Mouse (Mus musculus) embryonic facial prominence, embryonic 13.5 days (tissue): ENCODE data around the gene Tyro3. TPM values are rescaled to one million over a fixed set of nuclear protein-coding genes. Genes with fewer than 3 reads are reported as not detected.

Experiments used
- ATAC-seq: fragments of 200-750 bp; cut with Nextera tagmentation; 2 replicates; pipeline ENCODE4 v1.8.0; 2017; ENCODE audit warnings: low read depth; ENCODE audit not compliant: insufficient number of reproducible peaks, insufficient read depth, low FRiP score, low TSS enrichment
- H3K27ac ChIP-seq: fragments of 300-500 bp; sonication (generic); 2 replicates; pipeline ENCODE4 v1.5.1; 2015; ENCODE audit warnings: moderate library complexity, mild to moderate bottlenecking, inconsistent platforms
- H3K27me3 ChIP-seq: fragments of 300-500 bp; sonication (generic); 2 replicates; pipeline ENCODE4 v1.6.1; 2015; ENCODE audit warnings: mild to moderate bottlenecking, inconsistent platforms
- H3K36me3 ChIP-seq: fragments of 300-500 bp; sonication (generic); 2 replicates; pipeline ENCODE4 v1.6.1; 2015; ENCODE audit warnings: mild to moderate bottlenecking, inconsistent platforms
- H3K4me1 ChIP-seq: fragments of 300-500 bp; sonication (generic); 2 replicates; pipeline ENCODE4 v1.6.1; 2015; ENCODE audit warnings: inconsistent platforms
- H3K4me2 ChIP-seq: fragments of 300-500 bp; sonication (generic); 2 replicates; pipeline ENCODE4 v1.6.1; 2015; ENCODE audit warnings: moderate library complexity, mild to moderate bottlenecking, inconsistent platforms
- H3K4me3 ChIP-seq: fragments of 300-500 bp; sonication (generic); 2 replicates; pipeline ENCODE4 v1.5.1; 2015; ENCODE audit warnings: mild to moderate bottlenecking, inconsistent platforms
- H3K9ac ChIP-seq: fragments of 300-500 bp; sonication (generic); 2 replicates; pipeline ENCODE4 v1.6.1; 2015; ENCODE audit warnings: mild to moderate bottlenecking, inconsistent platforms
- H3K9me3 ChIP-seq: fragments of 300-500 bp; sonication (generic); 2 replicates; pipeline ENCODE4 v1.6.1; 2016; ENCODE audit warnings: inconsistent platforms
- WGBS: fragments of 180-500 bp; shearing (Covaris S2); methylation state at CpG from one replicate; pipeline ENCODE4 v1.1.7; 2015; ENCODE audit warnings: mixed read lengths; 5-methylcytosine and 5-hydroxymethylcytosine counted together
- polyA plus RNA-seq: library from polyadenylated mRNA; unstranded; fragments of >200 nt; fragmentation: Nextera tagmentation; extraction: Ambion mirVana; gene quantifications from 2 replicates; pipeline ENCODE4 v1.2.1, GENCODE M21; 2015

Gene Tyro3
- polyA plus RNA-seq, 1 experiment from 2014 or later, result 28.5 TPM

DNA sequence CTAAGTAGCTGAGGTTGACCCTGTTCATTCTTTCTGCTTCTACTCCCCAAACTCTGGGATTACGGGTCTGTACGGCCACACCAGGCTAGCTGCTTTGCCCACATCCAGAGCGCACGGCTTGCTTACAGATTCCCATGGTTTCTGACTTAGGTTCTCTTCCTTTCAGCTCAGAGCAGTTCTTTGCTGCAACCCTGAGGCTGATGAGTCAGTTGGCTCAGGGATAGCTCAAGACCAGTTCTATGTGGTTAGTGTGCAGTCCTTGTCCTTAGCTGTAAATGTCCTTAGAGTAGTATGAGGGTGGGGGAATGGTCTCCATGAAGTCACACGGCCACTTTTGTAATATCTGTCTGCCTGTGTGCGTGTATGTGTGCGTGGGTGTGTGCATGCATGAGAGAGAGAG lies 40.1 kb downstream of the Tyro3 start:
- Histone ChIP-seq H3K27ac (no peak overlapping the region), H3K4me2 (no peak overlapping the region), H3K36me3 (no peaks in the 10 kb centered on the region), H3K4me3 (no peak overlapping the region), H3K4me1 (no peaks in the 10 kb centered on the region), H3K9me3 (no peaks in the 10 kb centered on the region), H3K9ac (no peak overlapping the region), H3K27me3 (peaks cover 4% of the 10 kb centered on the region; the same call in 1 of the 2 replicates)
- WGBS, result 89% methylated on average over 7 of the region's 7 CpGs
- ATAC-seq, result no peak

DNA sequence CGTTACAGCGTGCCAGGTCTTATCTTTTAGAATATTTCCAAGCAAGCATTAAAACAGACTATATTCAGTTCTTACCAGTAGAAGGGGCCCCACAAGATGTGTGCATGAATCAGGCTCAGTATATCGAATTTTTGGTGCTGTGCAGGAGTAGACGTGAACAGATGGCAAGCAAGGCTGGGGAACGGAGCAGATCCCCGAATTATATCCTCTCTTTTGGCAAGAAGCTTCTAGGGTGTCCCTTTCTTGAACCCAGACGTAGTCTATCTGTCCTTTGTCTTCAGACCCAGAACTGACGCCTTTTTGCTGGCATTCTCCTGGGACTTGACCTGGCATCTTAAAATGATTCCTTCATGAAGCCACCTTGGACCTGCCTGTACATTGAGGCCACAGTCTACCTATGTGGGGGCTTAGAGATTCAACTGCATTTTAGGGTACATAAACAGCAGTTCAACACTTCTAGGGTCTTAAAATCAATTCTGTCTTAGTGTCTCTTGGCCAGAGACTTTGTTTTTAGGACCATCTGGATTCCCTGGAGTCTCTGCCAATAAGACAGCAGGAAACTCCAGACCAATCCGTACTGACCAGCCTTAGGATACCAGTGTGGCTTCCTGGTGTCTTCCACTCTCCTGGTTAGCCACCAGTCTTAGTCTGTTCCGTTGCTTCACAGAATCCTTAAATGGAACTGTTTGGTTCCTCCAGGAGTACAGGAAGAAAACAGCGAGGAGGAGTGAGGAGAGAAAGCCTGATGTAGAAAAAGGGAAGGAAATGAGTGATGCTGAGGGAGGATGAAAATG lies 41.0 kb downstream of the Tyro3 start:
- ATAC-seq, result no peak
- WGBS, result 81% methylated on average over 11 of the region's 11 CpGs

DNA sequence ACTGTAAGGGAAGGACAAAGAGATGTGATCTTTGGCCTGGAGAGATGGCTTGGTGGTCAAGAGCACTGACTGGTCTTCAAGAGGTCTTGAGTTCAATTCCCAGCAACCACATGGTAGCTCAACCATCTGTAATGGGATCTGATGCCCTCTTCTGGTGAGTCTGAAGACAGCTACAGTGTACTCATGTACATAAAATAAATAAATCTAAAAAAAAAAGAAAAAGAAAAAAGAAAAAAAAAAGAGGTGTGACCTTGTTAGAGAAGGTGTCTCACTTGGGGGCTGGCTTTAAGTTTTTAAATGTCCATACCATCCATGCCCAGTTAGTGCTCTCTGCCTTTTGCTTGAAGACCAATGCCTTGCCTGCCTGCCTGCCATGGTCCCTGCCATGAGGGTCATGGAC lies 42.5 kb downstream of the Tyro3 start:
- peaks cover 4% of the 10 kb centered on the region; the same call in 1 of the 2 replicates for H3K27me3 ChIP-seq
- no peaks in the 10 kb centered on the region for H3K9me3 ChIP-seq
- no peaks in the 10 kb centered on the region for H3K4me1 ChIP-seq
- H3K4me3 ChIP-seq, result no peak overlapping the region
- no peak overlapping the region for H3K9ac ChIP-seq
- H3K36me3 ChIP-seq, result no peaks in the 10 kb centered on the region
- no peak overlapping the region for H3K4me2 ChIP-seq
- ATAC-seq, result no peak
- H3K27ac ChIP-seq, result no peak overlapping the region

More for the DNA sequence above, 41.0 kb downstream of the Tyro3 start:
- Histone ChIP-seq H3K4me3 (no peak overlapping the region), H3K36me3 (no peaks in the 10 kb centered on the region), H3K9ac (no peak overlapping the region), H3K27ac (no peak overlapping the region), H3K4me2 (no peak overlapping the region), H3K9me3 (no peaks in the 10 kb centered on the region), H3K4me1 (no peaks in the 10 kb centered on the region), H3K27me3 (peaks cover 4% of the 10 kb centered on the region; the same call in 1 of the 2 replicates)

DNA sequence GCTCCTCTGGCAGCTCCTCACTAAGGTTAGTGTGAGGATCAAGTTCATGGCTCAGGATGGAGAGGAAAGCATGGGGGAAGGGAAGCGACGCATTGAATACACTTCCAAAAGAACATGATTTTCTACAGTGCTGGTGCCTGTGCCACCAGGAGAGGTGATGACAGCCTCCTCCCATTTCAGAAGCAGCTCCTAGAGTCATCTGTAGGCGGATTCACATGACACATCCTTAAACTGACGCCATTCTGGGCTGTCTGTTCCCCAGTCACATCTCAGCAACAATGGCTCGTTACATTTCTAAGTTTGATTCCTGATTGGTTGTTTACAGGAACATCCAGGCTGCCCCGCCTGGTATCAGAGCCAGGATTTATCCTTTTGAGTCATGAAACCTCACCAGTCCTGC lies 44.5 kb downstream of the Tyro3 start:
- H3K36me3 ChIP-seq, result no peaks in the 10 kb centered on the region
- H3K27ac ChIP-seq, result no peak overlapping the region
- ATAC-seq, result no peak
- no peaks in the 10 kb centered on the region for H3K4me1 ChIP-seq
- no peak overlapping the region for H3K4me2 ChIP-seq
- 67% methylated on average over 6 of the region's 6 CpGs for WGBS
- H3K9me3 ChIP-seq, result no peaks in the 10 kb centered on the region
- no peak overlapping the region for H3K9ac ChIP-seq
- peaks cover 4% of the 10 kb centered on the region; the same call in 1 of the 2 replicates for H3K27me3 ChIP-seq
- H3K4me3 ChIP-seq, result no peak overlapping the region

DNA sequence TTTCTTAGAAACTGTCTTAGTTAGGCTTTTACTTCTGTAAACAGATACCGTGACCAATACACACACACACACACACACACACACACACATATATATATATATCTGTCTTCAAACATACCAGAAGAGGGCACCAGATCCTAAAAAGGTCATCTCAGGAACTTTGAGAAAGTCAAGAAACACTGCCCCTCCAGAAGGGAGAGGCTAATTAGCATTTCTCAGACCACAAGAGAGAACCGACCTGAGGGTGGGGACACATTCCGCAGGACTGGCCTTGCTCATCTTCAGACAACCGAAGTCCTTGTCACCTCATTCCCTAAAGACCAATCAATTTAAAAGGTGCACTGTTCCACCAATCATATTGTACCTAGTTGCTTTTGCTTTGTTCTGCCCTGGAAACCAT lies 46.0 kb downstream of the Tyro3 start:
- no peaks in the 10 kb centered on the region for H3K36me3 ChIP-seq
- WGBS, result 86% methylated on average over 4 of the region's 4 CpGs
- ATAC-seq, result no peak

DNA sequence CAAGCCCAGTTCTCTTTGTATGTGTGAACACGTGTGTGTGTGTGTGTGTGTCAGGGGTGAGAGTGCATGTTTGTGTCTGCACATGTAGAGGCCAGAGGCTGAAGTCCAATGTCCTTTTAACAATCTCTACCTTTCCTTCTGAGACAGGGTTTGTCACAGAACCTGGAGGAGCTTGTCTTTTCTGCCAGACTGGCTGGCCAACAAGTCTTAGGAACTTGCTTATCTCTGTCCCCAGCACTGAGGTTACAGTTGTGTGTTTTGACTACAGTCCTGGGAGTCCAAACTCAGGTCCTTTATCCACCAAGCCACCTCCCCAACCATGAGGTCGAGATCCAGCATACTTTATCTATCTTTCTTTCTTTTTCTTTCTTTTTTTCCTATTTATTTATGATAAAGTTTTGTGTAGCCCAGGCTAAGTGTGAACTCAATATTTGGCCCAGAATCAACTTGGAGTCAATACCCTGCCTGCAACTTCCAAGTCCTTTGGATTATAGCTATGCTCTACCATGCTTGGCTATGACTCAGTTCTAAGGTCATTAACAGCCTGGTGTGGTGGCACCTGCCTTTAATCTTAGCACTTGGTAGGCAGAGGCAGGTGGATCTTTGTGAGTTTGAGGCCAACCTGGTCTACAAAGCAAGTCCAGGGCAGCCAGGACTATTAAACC lies 48.5 kb downstream of the Tyro3 start:
- Histone ChIP-seq H3K4me1 (no peaks in the 10 kb centered on the region), H3K9me3 (no peaks in the 10 kb centered on the region), H3K36me3 (no peaks in the 10 kb centered on the region), H3K27ac (no peak overlapping the region), H3K27me3 (no peaks in the 10 kb centered on the region), H3K4me3 (no peak overlapping the region), H3K4me2 (no peak overlapping the region), H3K9ac (no peak overlapping the region)
- 81% methylated on average over 2 of the region's 2 CpGs for WGBS
- ATAC-seq, result no peak

More for the DNA sequence above, 46.0 kb downstream of the Tyro3 start:
- Histone ChIP-seq H3K27me3 (peaks cover 3% of the 10 kb centered on the region; the same call in 1 of the 2 replicates), H3K4me2 (no peak overlapping the region), H3K4me1 (no peaks in the 10 kb centered on the region), H3K9ac (no peak overlapping the region), H3K27ac (no peak overlapping the region), H3K4me3 (no peak overlapping the region), H3K9me3 (no peaks in the 10 kb centered on the region)

DNA sequence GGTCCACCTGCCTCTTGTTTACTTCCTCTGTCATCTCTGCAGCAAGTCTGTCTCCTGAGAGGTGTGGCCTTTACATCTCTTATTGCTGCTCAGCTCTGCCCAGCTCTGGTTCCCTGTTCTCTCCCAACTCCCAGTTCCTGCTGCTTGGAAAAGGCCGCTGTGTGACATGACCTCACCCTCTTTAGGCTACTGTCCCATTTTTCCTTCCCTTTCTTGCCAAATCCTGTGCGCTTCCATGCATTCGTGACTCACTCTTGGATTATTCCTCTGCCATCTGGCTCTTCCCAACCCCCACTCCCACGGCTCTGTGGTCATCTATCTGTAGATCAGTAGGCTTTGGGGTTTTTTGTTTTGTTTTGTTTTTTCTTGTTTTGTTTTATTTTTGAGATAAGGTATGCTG lies 49.4 kb downstream of the Tyro3 start:
- H3K9ac ChIP-seq, result no peak overlapping the region
- H3K27ac ChIP-seq, result no peak overlapping the region
- no peak overlapping the region for H3K4me2 ChIP-seq
- no peak for ATAC-seq
- H3K4me1 ChIP-seq, result no peaks in the 10 kb centered on the region
- no peaks in the 10 kb centered on the region for H3K9me3 ChIP-seq
- H3K27me3 ChIP-seq, result no peaks in the 10 kb centered on the region
- H3K4me3 ChIP-seq, result no peak overlapping the region
- H3K36me3 ChIP-seq, result no peaks in the 10 kb centered on the region
- WGBS, result 80% methylated on average over 4 of the region's 4 CpGs

DNA sequence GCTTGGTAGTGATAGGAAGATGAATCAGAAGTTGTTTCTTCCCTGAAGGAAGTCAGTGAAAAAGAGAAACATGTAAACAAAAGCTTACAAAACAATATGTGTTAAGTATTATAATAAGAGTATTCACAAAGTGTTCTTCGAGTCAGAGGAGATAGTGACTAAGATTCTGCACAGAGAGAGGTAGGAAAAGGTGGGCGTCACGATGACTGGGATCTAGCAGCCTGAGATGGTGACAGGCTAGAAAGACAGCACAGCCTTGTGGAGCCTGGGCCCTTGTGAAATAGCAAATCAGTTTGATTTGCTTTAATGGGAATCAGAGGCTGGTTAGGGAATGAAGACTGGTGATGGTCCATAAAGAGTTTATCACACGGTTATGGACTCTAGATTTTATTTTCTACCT lies 56.3 kb downstream of the Tyro3 start:
- 85% methylated on average over 4 of the region's 4 CpGs for WGBS

DNA sequence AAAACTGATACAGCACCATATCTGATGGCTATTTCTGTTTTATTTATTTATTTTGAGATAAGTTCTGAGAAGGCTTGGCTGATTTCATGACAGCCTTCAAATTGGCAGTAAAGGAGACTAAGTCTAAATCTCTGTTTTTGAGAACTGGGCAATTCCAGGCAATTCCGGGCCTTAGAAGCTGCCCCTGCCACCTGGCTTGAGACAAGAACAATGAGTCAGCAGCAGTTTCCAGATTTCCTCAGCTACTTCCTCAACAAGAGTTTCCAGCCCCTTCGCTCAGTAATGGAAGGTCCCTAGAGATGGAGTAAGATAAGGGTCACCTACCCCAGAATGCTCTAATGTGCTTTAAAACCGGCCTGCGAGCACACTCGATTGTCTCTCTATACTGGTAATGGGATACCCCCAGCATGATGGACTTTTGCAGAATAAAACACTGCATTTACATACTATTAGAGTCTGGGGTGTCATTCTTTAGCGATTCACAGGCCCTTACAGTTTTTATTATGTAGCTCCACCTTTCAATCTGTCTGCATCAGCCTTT lies 57.8 kb downstream of the Tyro3 start:
- H3K4me2 ChIP-seq, result no peak overlapping the region
- no peaks in the 10 kb centered on the region for H3K9me3 ChIP-seq
- no peak overlapping the region for H3K4me3 ChIP-seq
- no peak overlapping the region for H3K9ac ChIP-seq
- no peaks in the 10 kb centered on the region for H3K27me3 ChIP-seq
- WGBS, result 58% methylated on average over 6 of the region's 6 CpGs
- no peaks in the 10 kb centered on the region for H3K36me3 ChIP-seq
- no peaks in the 10 kb centered on the region for H3K4me1 ChIP-seq
- ATAC-seq, result no peak
- H3K27ac ChIP-seq, result no peak overlapping the region

More for the DNA sequence above, 56.3 kb downstream of the Tyro3 start:
- H3K9ac ChIP-seq, result no peak overlapping the region
- no peak overlapping the region for H3K27ac ChIP-seq
- no peaks in the 10 kb centered on the region for H3K27me3 ChIP-seq
- no peaks in the 10 kb centered on the region for H3K36me3 ChIP-seq
- no peaks in the 10 kb centered on the region for H3K4me1 ChIP-seq
- no peak for ATAC-seq
- H3K9me3 ChIP-seq, result no peaks in the 10 kb centered on the region
- H3K4me2 ChIP-seq, result no peak overlapping the region
- H3K4me3 ChIP-seq, result no peak overlapping the region

DNA sequence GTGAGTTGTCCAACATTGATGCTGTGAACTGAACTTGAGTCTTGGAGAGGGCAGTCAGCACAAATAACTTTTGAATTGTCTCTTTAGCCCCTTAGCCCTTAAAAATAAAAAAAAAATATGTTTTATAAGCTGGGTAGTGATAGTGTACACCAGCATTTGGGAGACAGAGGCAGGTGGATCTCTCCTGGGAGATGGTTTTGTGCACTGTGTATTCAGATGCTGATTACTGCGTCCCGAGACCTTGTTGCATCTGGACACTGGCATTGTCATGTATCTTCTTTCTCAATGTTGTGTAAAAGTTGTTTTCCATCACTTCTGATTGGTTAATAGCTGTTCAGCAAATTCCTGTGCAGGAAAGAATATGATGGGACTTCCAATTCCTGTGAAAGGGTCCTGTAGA lies 59.8 kb downstream of the Tyro3 start:
- ATAC-seq, result no peak
- Histone ChIP-seq H3K4me3 (no peak overlapping the region), H3K9ac (no peak overlapping the region), H3K27ac (no peak overlapping the region), H3K4me1 (no peaks in the 10 kb centered on the region), H3K36me3 (no peaks in the 10 kb centered on the region), H3K9me3 (no peaks in the 10 kb centered on the region), H3K4me2 (no peak overlapping the region), H3K27me3 (no peaks in the 10 kb centered on the region)
- 87% methylated on average over 2 of the region's 2 CpGs for WGBS

DNA sequence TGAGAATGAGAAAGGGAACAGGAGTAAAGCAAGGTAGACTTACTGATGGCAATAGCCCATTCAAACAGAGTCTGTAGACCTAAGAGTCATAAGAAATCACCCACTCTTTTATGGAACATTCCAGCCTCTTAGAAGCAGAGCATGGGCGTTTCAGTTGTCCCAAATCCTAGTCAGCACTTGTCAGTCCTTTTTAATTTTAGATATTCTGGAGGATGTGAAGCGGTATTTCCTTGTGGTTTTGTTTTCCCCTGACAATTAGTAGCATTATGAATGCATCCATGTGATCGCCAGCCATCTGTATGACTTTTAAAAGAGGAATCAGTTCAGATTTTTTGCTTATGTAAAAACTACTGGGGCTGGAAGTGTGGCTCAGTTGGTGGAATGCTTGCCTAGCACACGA lies 67.0 kb downstream of the Tyro3 start:
- Histone ChIP-seq H3K27ac (no peak overlapping the region), H3K9ac (no peak overlapping the region), H3K4me2 (no peak overlapping the region), H3K4me1 (no peaks in the 10 kb centered on the region), H3K36me3 (no peaks in the 10 kb centered on the region), H3K27me3 (no peaks in the 10 kb centered on the region), H3K9me3 (no peaks in the 10 kb centered on the region), H3K4me3 (no peak overlapping the region)
- no peak for ATAC-seq
- 53% methylated on average over 4 of the region's 4 CpGs for WGBS
